ENCODE assay signal across 12 mouse cellular contexts in the genomic region with DNA sequence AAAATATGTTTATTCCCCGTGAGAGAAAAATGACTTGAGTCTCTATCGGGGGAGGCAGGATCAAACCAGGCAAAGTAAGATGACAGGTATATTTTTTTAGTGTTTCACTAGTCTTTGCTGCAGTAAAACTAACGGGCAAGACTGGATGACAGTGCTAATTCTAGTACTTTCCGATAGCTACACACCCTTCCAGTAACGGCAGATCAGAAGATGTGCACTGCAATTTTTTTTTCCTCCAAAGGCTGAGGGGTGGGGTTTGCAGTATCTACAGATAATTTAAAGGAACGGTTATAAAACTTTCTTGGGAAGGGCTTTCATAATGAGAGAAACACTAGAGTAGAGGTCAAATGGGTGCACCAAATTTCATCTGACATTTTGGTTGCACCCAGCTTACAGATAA. TPM values are rescaled to one million over a fixed set of nuclear protein-coding genes. Genes with fewer than 3 reads are reported as not detected.
DNase-seq lines count a peak whose midpoint lies in the region; ATAC-seq lines count a peak whose summit lies in the region.
"Had no signal": no experiment of that assay in that cellular context is flagged by ENCODE, and none has a peak within 500 bp of the region (broad histone marks: within the 10 kb centered on the region; RNA-seq: fewer than 3 reads in every experiment).

No protein-coding gene starts in this region.

- H3K27me3 ChIP-seq in forebrain, embryonic 12.5 days, result no peaks in the 10 kb centered on the region
- H3K27me3 ChIP-seq in hindbrain, embryonic 16.5 days (replicated peaks; ENCODE audit: control insufficient read depth, insufficient read depth, low read length), result no peaks in the 10 kb centered on the region
- H3K27me3 ChIP-seq in stomach, embryonic 16.5 days (ENCODE audit: control insufficient read depth, insufficient read depth, low read length), result no peaks in the 10 kb centered on the region

- H3K4me1 ChIP-seq in forebrain, embryonic 12.5 days, result peaks cover 17% of the 10 kb centered on the region
- peaks cover 5% of the 10 kb centered on the region; the same call in 1 of the 2 replicates for H3K4me1 ChIP-seq in hindbrain, embryonic 16.5 days (ENCODE audit: control insufficient read depth, insufficient read depth, low read depth, low read length)
- no peaks in the 10 kb centered on the region for H3K4me1 ChIP-seq in stomach, embryonic 16.5 days (ENCODE audit: control insufficient read depth, insufficient read depth, low read length)

- H3K4me3 ChIP-seq in forebrain, embryonic 12.5 days (replicated peaks), result peak overlapping the region; percentile 29
- peak overlapping the region; percentile 37 for H3K4me3 ChIP-seq in hindbrain, embryonic 16.5 days (ENCODE audit: low read length)
- no peak overlapping the region; the same call in 1 of the 2 replicates for H3K4me3 ChIP-seq in stomach, embryonic 16.5 days (replicated peaks; ENCODE audit: low read length)

- ATAC-seq in forebrain, embryonic 12.5 days (ENCODE audit: low FRiP score), result no peak
- ATAC-seq in hindbrain, embryonic 16.5 days, result peak; percentile 44
- no peak for ATAC-seq in stomach, embryonic 16.5 days (ENCODE audit: insufficient read depth, low FRiP score)

- intact Hi-C loops in left cerebral cortex, postnatal 25 days (cut with DNase I), result no loop called here
- intact Hi-C loops in left cerebral cortex, postnatal 10 days (cut with DNase I), result loop anchor here (10.0 kb wide), 2 partner anchors 459 to 1181 kb away; a partner anchor contains a TSS

- WGBS in forebrain, embryonic 12.5 days, result 37% methylated on average over 6 of the region's 6 CpGs
- 39% methylated on average over 6 of the region's 6 CpGs for WGBS in hindbrain, embryonic 16.5 days
- WGBS in stomach, embryonic 16.5 days, result 59% methylated on average over 6 of the region's 6 CpGs

- no peaks in the 10 kb centered on the region for H3K9me3 ChIP-seq in forebrain, embryonic 12.5 days
- H3K9me3 ChIP-seq in hindbrain, embryonic 16.5 days (ENCODE audit: control insufficient read depth, low read length), result no peaks in the 10 kb centered on the region
- no peaks in the 10 kb centered on the region for H3K9me3 ChIP-seq in stomach, embryonic 16.5 days (replicated peaks; ENCODE audit: control insufficient read depth, low read length)

- H3K27ac ChIP-seq in forebrain, embryonic 12.5 days, result peak overlapping the region; percentile 61
- peak overlapping the region; percentile 72; the same call in 1 of the 2 replicates for H3K27ac ChIP-seq in hindbrain, embryonic 16.5 days (ENCODE audit: low read depth, low read length)
- no peak overlapping the region for H3K27ac ChIP-seq in stomach, embryonic 16.5 days (ENCODE audit: low read length)

- H3K4me2 ChIP-seq in forebrain, embryonic 12.5 days, result peak overlapping the region; percentile 49
- peak overlapping the region; percentile 63 for H3K4me2 ChIP-seq in hindbrain, embryonic 16.5 days (ENCODE audit: low read length)
- H3K4me2 ChIP-seq in stomach, embryonic 16.5 days (ENCODE audit: low read depth, low read length), result peak overlapping the region; percentile 10

- H3K36me3 ChIP-seq in forebrain, embryonic 12.5 days (replicated peaks), result no peaks in the 10 kb centered on the region
- no peaks in the 10 kb centered on the region for H3K36me3 ChIP-seq in hindbrain, embryonic 16.5 days (ENCODE audit: control insufficient read depth, insufficient read depth, low read length)
- no peaks in the 10 kb centered on the region for H3K36me3 ChIP-seq in stomach, embryonic 16.5 days (ENCODE audit: control insufficient read depth, insufficient read depth, low read length)
- H3K36me3 ChIP-seq: G1E had no signal

- peak; percentile 4 to 38 for DNase-seq in left cerebral cortex, postnatal 25 days (ENCODE audit: low spot score in 2 of 2)
- DNase-seq in left cerebral cortex, postnatal 10 days (ENCODE audit: extremely low spot score in 1 of 2, low spot score in 2 of 2), result no peak
- no peak for DNase-seq in right cerebral cortex, postnatal 4 days
- no peak for DNase-seq in heart, adult 18-20 months
- DNase-seq: adrenal gland, postnatal 25 days; gastrocnemius, postnatal 14 days; lung, adult 2 months had no signal

- H3K9ac ChIP-seq in forebrain, embryonic 12.5 days, result no peak overlapping the region
- H3K9ac ChIP-seq in hindbrain, embryonic 16.5 days (ENCODE audit: low read depth, low read length), result peak overlapping the region; percentile 52
- H3K9ac ChIP-seq in stomach, embryonic 16.5 days (ENCODE audit: low read length), result no peak overlapping the region

RNA-seq across cellular contexts. Expression of a gene that starts 0.9 kb away (rescaled TPM):
- total RNA-seq in left cerebral cortex, postnatal 25 days (2021), result 10 to 100 TPM; 24.3 to 25.3 TPM
- 10 to 100 TPM; 52.7 to 56.9 TPM for total RNA-seq in left cerebral cortex, postnatal 10 days (2021)
- polyA plus RNA-seq in forebrain, embryonic 12.5 days (2016; fragmentation: Nextera tagmentation; extraction: Ambion mirVana), result 2.5 TPM in 2 replicates
- 15.2 and 15.9 TPM in 2 replicates for polyA plus RNA-seq in hindbrain, embryonic 16.5 days (2015; fragmentation: Nextera tagmentation; extraction: Ambion mirVana)
- 0.40 and 0.76 TPM in 2 replicates for polyA plus RNA-seq in stomach, embryonic 16.5 days (2015; fragmentation: Nextera tagmentation; extraction: Ambion mirVana)
- total RNA-seq in heart, adult 18-20 months (2021), result not detected
- total RNA-seq: adrenal gland, postnatal 25 days; common myeloid progenitor, adult 5-6 weeks; gastrocnemius, postnatal 14 days had no signal
- polyA plus RNA-seq: G1E had no signal

Comparison
In these comparisons a context has a peak if more than half of its experiments do, and no peak if none do; other contexts are left out.
1. DNase-seq: peak in left cerebral cortex, postnatal 25 days (2 of 2); none in left cerebral cortex, postnatal 10 days (0 of 2), right cerebral cortex, postnatal 4 days (single experiment) and heart, adult 18-20 months (0 of 2).
2. H3K4me2 ChIP-seq: peak in every context shown above with its lines; median percentile 63 in hindbrain, embryonic 16.5 days; 49 in forebrain, embryonic 12.5 days; 10 in stomach, embryonic 16.5 days.
3. RNA of a gene that starts 0.9 kb away (total RNA-seq): 52.7 to 56.9 TPM in left cerebral cortex, postnatal 10 days and 24.3 to 25.3 TPM in left cerebral cortex, postnatal 25 days; not detected in heart, adult 18-20 months; every median in the first group is over 10 times any median in the second.